Mouse (Mus musculus) thymus, postnatal 4 days (tissue): Measurements from ENCODE around the gene Fetub.

Source experiments
- DNase-seq: peaks from one replicate; pipeline ENCODE4 v3.0.0; 2021

Gene Fetub

GRCm38 (mm10) chr16:22918034-22918433 lies at the start of gene Fetub:
TSS of gene Fetub (plus strand) at chr16:22918334.
- DNase-seq, result no peak

- DNase-seq, result no peak
Measured at GRCm38 (mm10) chr16:22872397-22872796, 45.7 kb upstream of the Fetub start.

- no peak for DNase-seq
Measured at GRCm38 (mm10) chr16:22873369-22873768, 44.8 kb upstream of the Fetub start.

GRCm38 (mm10) chr16:22876218-22877043 lies 41.7 kb upstream of the Fetub start:
- peak; percentile 61 for DNase-seq

GRCm38 (mm10) chr16:22877660-22878390 lies 40.3 kb upstream of the Fetub start:
- DNase-seq, result no peak

GRCm38 (mm10) chr16:22878716-22879115 lies 39.4 kb upstream of the Fetub start:
- DNase-seq, result no peak

- DNase-seq, result no peak
Measured at GRCm38 (mm10) chr16:22879945-22880595, 38.1 kb upstream of the Fetub start.

- no peak for DNase-seq
Measured at GRCm38 (mm10) chr16:22880900-22881299, 37.2 kb upstream of the Fetub start.

GRCm38 (mm10) chr16:22881487-22881886 lies 36.6 kb upstream of the Fetub start:
- no peak for DNase-seq

GRCm38 (mm10) chr16:22883441-22883840 lies 34.7 kb upstream of the Fetub start:
- no peak for DNase-seq

- peak; percentile 25 for DNase-seq
Measured at GRCm38 (mm10) chr16:22885356-22885755, 32.8 kb upstream of the Fetub start.

- DNase-seq, result no peak
Measured at GRCm38 (mm10) chr16:22886726-22887125, 31.4 kb upstream of the Fetub start.

GRCm38 (mm10) chr16:22888835-22889234 lies 29.3 kb upstream of the Fetub start:
- DNase-seq, result no peak

GRCm38 (mm10) chr16:22889716-22890115 lies 28.4 kb upstream of the Fetub start:
- DNase-seq, result no peak

GRCm38 (mm10) chr16:22890683-22891510 lies 27.2 kb upstream of the Fetub start, which contains the start of gene Ahsg:
TSS of gene Ahsg (plus strand) at chr16:22891277.
- DNase-seq, result no peak

- no peak for DNase-seq
Measured at GRCm38 (mm10) chr16:22891733-22892154, 26.4 kb upstream of the Fetub start.

GRCm38 (mm10) chr16:22894095-22894494 lies 24.0 kb upstream of the Fetub start:
- DNase-seq, result no peak

- no peak for DNase-seq
Measured at GRCm38 (mm10) chr16:22896618-22897017, 21.5 kb upstream of the Fetub start.

GRCm38 (mm10) chr16:22899346-22899745 lies 18.8 kb upstream of the Fetub start:
- no peak for DNase-seq

- DNase-seq, result no peak
Measured at GRCm38 (mm10) chr16:22899866-22900570, 18.1 kb upstream of the Fetub start.

- DNase-seq, result no peak
Measured at GRCm38 (mm10) chr16:22901326-22901725, 16.8 kb upstream of the Fetub start.

GRCm38 (mm10) chr16:22909290-22909689 lies 8.8 kb upstream of the Fetub start:
- no peak for DNase-seq
